Mouse (Mus musculus) stomach, embryonic 16.5 days (tissue): ENCODE data around the gene Ehmt1. TPM values are rescaled to one million over a fixed set of nuclear protein-coding genes. Genes with fewer than 3 reads are reported as not detected.
"Not testable (repeated sequence)": the region's sequence is repeated elsewhere in the genome, so short reads cannot be mapped to it uniquely, and the experiment has no call there.

Source experiments
- ATAC-seq: fragments of 200-750 bp; cut with Nextera tagmentation; 2 replicates; pipeline ENCODE4 v1.8.0; 2017; ENCODE audit warnings: moderate number of reproducible peaks, moderate TSS enrichment; ENCODE audit not compliant: insufficient read depth, low FRiP score
- H3K27ac ChIP-seq: fragments of 300-500 bp; sonication (generic); 2 replicates; pipeline ENCODE4 v1.5.1; 2014; ENCODE audit warnings: low read length
- H3K27me3 ChIP-seq: fragments of 300-500 bp; sonication (generic); 2 replicates; pipeline ENCODE4 v1.6.1; 2014; ENCODE audit warnings: low read length, control low read depth, mixed read lengths; ENCODE audit not compliant: control insufficient read depth, insufficient read depth
- H3K36me3 ChIP-seq: fragments of 300-500 bp; sonication (generic); 2 replicates; pipeline ENCODE4 v1.6.1; 2014; ENCODE audit warnings: low read length; ENCODE audit not compliant: control insufficient read depth, insufficient read depth
- H3K4me1 ChIP-seq: fragments of 300-500 bp; sonication (generic); 2 replicates; pipeline ENCODE4 v1.6.1; 2014; ENCODE audit warnings: low read length, control low read depth, mixed read lengths; ENCODE audit not compliant: control insufficient read depth, insufficient read depth
- H3K4me2 ChIP-seq: fragments of 300-500 bp; sonication (generic); 2 replicates; pipeline ENCODE4 v1.6.1; 2014; ENCODE audit warnings: low read depth, low read length, mixed read lengths
- H3K4me3 ChIP-seq: fragments of 300-500 bp; sonication (generic); replicated peaks from 2 replicates; pipeline ENCODE4 v1.5.1; 2014; ENCODE audit warnings: mild to moderate bottlenecking, low read length
- H3K9ac ChIP-seq: fragments of 300-500 bp; sonication (generic); 2 replicates; pipeline ENCODE4 v1.6.1; 2014; ENCODE audit warnings: low read length
- H3K9me3 ChIP-seq: fragments of 300-500 bp; sonication (generic); replicated peaks from 2 replicates; pipeline ENCODE4 v1.6.1; 2016; ENCODE audit warnings: low read length, control low read depth; ENCODE audit not compliant: control insufficient read depth
- WGBS: fragments of 180-500 bp; shearing (Covaris S2); extraction: QIAGEN DNeasy Blood & Tissue Kit; methylation state at CpG from one replicate; pipeline ENCODE4 v1.1.7; 2014; 5-methylcytosine and 5-hydroxymethylcytosine counted together
- polyA plus RNA-seq: library from polyadenylated mRNA; unstranded; fragments of >200 nt; fragmentation: Nextera tagmentation; extraction: Ambion mirVana; gene quantifications from 2 replicates; pipeline ENCODE4 v1.2.1, GENCODE M21; 2015

The Ehmt1 gene
- polyA plus RNA-seq: 66.6 and 67.6 TPM in 2 replicates

GRCm38 (mm10) chr2:24918930-24919838, at the start of gene Ehmt1:
Ehmt1 (minus strand) TSS chr2:24919614.
- under 1% methylated on average over 85 of the region's 112 CpGs for WGBS
- peaks cover 9% of the 10 kb centered on the region for H3K4me1 ChIP-seq
- H3K9ac ChIP-seq: peak within 1 kb of the TSS; percentile 97
- peak; percentile 99 for ATAC-seq
- H3K4me2 ChIP-seq: peak within 1 kb of the TSS; percentile 77
- no peaks in the 10 kb centered on the region for H3K36me3 ChIP-seq
- H3K27ac ChIP-seq: peak within 1 kb of the TSS; percentile 93
- H3K27me3 ChIP-seq: no peaks in the 10 kb centered on the region
- H3K9me3 ChIP-seq: no peaks in the 10 kb centered on the region
- peak within 1 kb of the TSS; percentile 96 for H3K4me3 ChIP-seq

DNA sequence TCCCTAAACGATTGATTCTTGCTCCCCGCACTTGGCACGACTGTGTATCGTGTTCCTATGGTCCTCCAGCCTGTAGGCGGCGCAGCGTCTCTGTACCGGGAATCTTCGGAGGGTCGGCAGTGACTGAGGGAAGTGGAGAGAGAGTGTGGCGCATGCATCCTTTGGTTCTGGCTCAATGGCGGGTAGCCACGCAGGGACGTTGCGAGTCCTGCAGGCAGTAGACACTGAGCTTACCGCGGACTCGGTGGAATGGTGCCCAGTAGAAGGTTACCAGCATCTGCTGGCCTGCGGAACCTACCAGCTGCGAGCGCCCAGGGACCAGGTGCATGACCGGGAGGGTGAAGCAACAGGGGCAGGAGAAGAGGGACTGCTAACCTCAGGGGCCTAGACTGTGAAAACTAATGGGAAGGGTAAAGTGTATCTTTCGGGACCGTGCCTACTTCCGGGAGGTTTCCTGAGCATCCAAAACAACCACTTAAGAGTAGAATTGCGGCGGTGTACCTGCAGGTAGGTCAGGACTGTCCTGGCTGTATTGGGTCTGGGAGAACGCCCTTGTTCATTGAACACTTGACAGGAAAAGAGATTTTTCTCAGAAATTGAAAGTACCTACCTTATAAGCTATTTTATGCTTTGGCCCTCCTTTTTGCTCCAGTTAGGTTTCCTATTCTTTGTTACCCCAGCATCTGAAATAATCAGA, 43.0 kb upstream of the Ehmt1 start, which contains the start of gene Dph7:
TSS of gene Dph7 (plus strand) at position 97 of the 697 bp plus-strand sequence.
- no peaks in the 10 kb centered on the region for H3K9me3 ChIP-seq
- peak within 1 kb of the TSS; percentile 80 for H3K4me2 ChIP-seq
- H3K4me1 ChIP-seq: peaks cover 7% of the 10 kb centered on the region; the same call in 1 of the 2 replicates
- peak within 1 kb of the TSS; percentile 80 for H3K4me3 ChIP-seq
- WGBS: under 1% methylated on average over 28 of the region's 28 CpGs
- H3K9ac ChIP-seq: peak within 1 kb of the TSS; percentile 82
- ATAC-seq: peak; percentile 89
- H3K27me3 ChIP-seq: no peaks in the 10 kb centered on the region
- H3K27ac ChIP-seq: no peak within 1 kb of the TSS; the same call in 1 of the 2 replicates
- peaks cover 8% of the 10 kb centered on the region; the same call in 1 of the 2 replicates for H3K36me3 ChIP-seq

DNA sequence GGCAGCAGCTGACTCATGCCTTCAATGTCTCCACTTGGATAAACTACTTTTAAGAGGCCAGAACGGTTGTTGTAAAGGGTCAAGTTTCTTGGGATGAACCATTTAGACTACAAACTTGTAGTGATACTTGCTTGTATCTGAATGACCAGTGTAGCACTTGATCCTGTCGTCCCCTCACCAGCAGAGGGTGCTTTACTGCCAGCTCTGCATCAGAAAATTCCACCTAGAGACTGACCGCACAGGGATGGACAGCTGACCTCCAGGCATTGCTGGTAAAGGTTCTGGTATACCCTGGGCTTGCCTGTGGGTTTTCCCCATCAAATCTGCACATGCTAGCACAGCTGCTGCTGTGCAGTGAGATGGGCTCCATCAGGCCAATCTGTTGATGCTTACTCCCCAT, 41.5 kb upstream of the Ehmt1 start:
- H3K36me3 ChIP-seq: peaks cover 5% of the 10 kb centered on the region; the same call in 1 of the 2 replicates
- no peak overlapping the region for H3K27ac ChIP-seq
- peaks cover 7% of the 10 kb centered on the region; the same call in 1 of the 2 replicates for H3K4me1 ChIP-seq
- no peaks in the 10 kb centered on the region for H3K27me3 ChIP-seq
- H3K4me3 ChIP-seq: no peak overlapping the region
- H3K9me3 ChIP-seq: no peaks in the 10 kb centered on the region
- ATAC-seq: no peak
- 37% methylated on average over 3 of the region's 3 CpGs for WGBS
- H3K9ac ChIP-seq: no peak overlapping the region
- H3K4me2 ChIP-seq: no peak overlapping the region

DNA sequence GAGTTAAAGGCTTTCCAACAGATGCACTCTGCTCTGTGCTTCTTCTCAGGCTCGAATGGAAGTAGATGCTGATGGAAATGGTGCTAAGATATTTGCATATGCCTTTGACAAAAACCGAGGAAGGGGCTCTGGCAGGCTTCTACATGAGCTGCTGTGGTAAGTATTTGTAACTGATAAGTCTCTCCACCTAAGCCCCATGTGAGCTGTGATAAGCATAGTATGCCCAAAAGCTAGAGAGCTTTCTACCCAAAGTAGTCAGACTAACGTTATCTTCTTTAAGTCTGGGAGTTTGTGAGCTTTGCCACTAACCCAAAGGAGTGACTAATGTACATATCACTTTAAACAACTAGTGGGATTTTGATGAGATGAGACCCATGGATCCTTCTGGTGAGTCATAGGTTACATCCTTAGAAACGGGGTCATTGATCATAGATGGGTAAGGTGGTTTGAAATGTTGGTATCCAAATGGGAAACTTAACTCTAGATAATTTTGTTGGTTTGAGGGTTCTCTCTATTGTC, 33.2 kb upstream of the Ehmt1 start:
- H3K4me3 ChIP-seq: no peak overlapping the region
- no peak overlapping the region for H3K4me2 ChIP-seq
- H3K36me3 ChIP-seq: peaks cover 3% of the 10 kb centered on the region; the same call in 1 of the 2 replicates
- no peak overlapping the region for H3K9ac ChIP-seq
- no peaks in the 10 kb centered on the region for H3K9me3 ChIP-seq
- no peak for ATAC-seq
- H3K27ac ChIP-seq: no peak overlapping the region
- WGBS: 86% methylated on average over 4 of the region's 4 CpGs
- peaks cover 17% of the 10 kb centered on the region for H3K4me1 ChIP-seq
- H3K27me3 ChIP-seq: no peaks in the 10 kb centered on the region

DNA sequence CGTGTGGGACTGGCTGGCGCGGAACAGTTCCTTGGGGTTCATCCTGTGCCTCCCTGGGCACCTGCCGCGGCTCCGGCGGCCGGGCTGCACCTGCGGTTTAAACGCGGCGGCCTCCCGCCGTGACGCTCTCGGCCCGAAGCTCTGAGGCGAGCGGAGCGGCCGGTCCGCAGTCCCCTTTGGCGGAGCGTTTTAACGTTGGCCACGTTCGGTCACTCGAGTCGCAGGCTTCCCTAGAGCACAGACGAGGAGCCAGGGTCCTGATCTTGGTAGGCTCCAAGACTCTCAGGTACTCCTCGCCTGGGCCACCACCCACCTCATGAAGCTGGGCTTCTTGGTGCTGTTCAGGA, 30.7 kb upstream of the Ehmt1 start:
- peak overlapping the region; percentile 96 for H3K4me2 ChIP-seq
- H3K9me3 ChIP-seq: no peaks in the 10 kb centered on the region
- H3K27me3 ChIP-seq: no peaks in the 10 kb centered on the region
- peaks cover 17% of the 10 kb centered on the region for H3K4me1 ChIP-seq
- peak; percentile 2; the same call in 1 of the 2 replicates for ATAC-seq
- peak overlapping the region; percentile 41 for H3K27ac ChIP-seq
- H3K4me3 ChIP-seq: peak overlapping the region; percentile 92
- H3K9ac ChIP-seq: peak overlapping the region; percentile 93
- H3K36me3 ChIP-seq: peaks cover 3% of the 10 kb centered on the region; the same call in 1 of the 2 replicates
- WGBS: under 1% methylated on average over 31 of the region's 31 CpGs

DNA sequence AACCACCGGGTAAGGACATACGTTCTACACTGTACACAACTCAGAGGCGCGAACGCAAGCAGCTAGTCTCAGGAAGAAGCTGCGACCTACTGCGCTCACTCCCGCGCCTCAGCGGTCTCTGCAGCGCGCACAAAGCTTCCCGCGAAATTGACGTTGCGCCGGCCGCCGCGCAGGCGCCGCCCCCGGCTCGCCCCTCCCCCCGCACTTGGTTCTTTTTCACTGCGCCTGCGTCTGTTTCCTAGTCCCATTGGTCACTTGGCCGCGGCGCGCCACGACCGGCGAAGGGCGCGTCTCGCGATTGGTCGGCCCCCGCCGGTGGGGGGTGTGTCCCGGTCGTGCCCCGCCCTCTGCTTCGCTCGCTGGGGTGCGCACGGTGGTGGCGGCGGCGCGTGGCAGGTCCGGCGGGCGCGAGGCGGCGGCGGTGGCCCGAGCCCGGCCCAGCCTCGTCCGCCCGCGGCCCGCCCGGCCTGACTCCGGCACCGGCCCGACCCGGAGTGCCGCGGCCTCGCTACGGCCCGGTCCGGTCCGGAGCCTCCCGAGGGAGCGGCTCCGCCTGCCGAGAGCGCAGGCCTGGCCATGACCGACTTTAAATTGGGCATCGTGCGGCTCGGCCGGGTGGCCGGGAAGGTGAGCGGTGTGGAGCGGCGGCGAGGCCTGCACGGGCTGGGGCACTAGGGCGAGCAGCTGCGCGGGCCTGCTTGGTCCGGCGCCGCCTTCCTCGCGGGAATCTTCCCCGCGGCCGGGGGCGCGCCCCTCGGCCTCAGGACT, 30.2 kb upstream of the Ehmt1 start, which contains the start of gene Zmynd19:
TSS of gene Zmynd19 (plus strand) at position 372 of the 768 bp plus-strand sequence.
- H3K27ac ChIP-seq: peak within 1 kb of the TSS; percentile 41
- H3K4me3 ChIP-seq: peak within 1 kb of the TSS; percentile 92
- H3K4me2 ChIP-seq: peak within 1 kb of the TSS; percentile 96
- ATAC-seq: peak; percentile 99
- H3K36me3 ChIP-seq: 0 out of 2 replicates have a peak, but pooled peaks cover 3% of the 10 kb centered on the region
- no peaks in the 10 kb centered on the region for H3K27me3 ChIP-seq
- under 1% methylated on average over 105 of the region's 108 CpGs for WGBS
- peaks cover 17% of the 10 kb centered on the region for H3K4me1 ChIP-seq
- H3K9me3 ChIP-seq: no peaks in the 10 kb centered on the region
- H3K9ac ChIP-seq: peak within 1 kb of the TSS; percentile 93

GRCm38 (mm10) chr2:24944304-24944703, 24.9 kb upstream of the Ehmt1 start:
- not testable (repeated sequence) for H3K27ac ChIP-seq, ATAC-seq, H3K4me3 ChIP-seq, H3K36me3 ChIP-seq, H3K9me3 ChIP-seq, H3K4me2 ChIP-seq, H3K4me1 ChIP-seq, H3K9ac ChIP-seq, H3K27me3 ChIP-seq
- WGBS: 43% methylated on average over 2 of the region's 2 CpGs

DNA sequence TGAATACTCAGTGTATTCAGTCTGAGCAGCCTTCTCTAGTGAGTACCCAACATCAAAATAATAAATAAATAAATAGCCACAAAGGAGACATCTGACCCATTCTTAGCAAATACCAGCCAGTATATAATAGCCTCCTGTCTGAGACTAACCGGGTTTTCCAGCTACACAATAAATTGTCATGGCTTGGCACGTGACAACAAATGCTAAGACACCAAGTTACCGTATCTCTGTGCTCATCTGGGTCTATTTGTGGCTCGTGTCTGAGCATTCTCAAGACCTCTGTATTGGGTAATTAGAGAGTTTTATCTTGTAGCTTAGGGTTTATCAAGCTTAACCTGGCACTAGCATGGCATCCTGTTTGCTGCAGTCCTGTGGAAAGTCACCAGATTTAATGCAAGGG, 22.7 kb upstream of the Ehmt1 start:
- 73% methylated on average over 4 of the region's 4 CpGs for WGBS
- no peak overlapping the region for H3K4me3 ChIP-seq

More for the DNA sequence above, 22.7 kb upstream of the Ehmt1 start:
- no peak for ATAC-seq
- Histone ChIP-seq H3K36me3 (no peaks in the 10 kb centered on the region), H3K9ac (no peak overlapping the region), H3K27me3 (no peaks in the 10 kb centered on the region), H3K4me2 (no peak overlapping the region), H3K9me3 (no peaks in the 10 kb centered on the region), H3K4me1 (no peaks in the 10 kb centered on the region), H3K27ac (no peak overlapping the region)
